Mouse (Mus musculus): ENCODE measurements at regions not wholly inside any gene's neighbourhood (a gene's known extent, or its start where the extent isn't known, plus 50 kb on each side); places are given as distances from the start of the nearest gene placed in this dataset.
A peak's percentile ranks its signal among the peaks of the same experiment; 100 is the strongest.

DNA sequence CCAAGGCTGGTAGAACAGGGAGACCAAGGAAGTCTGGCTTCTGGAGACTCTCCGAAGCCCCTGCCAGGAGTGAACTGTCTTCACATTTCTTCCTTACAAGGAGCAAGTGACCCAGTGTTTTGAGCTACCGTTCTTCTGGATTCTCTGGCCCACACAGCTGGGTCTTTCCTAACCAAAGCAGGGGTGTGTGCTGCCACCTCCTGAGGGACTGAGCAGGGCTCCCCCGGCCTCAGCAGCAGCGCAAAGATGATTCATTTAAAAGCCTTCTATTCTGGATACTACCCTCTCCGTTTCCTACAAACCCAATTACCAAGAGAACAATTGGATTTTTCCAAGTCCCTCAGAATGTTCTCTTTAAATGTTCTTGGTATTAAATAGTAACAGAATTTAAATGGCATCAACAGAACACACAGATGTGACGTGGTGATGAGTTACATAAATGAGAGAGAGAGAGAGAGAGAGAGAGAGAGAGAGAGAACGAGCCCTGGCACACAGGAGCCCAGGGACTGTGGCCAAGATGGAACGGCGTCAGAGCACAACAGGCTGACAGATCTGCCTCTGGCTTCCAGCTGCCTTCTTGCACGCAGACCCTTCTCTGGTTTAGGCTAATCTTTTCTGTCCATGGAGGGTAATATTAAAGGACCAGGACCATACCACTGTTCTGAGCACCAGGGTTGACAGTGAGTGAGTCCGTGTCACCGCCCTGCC is 191.6 kb downstream of the Agtpbp1 start:
- DNase-seq (ENCODE audit: low spot score), result no peak

DNA sequence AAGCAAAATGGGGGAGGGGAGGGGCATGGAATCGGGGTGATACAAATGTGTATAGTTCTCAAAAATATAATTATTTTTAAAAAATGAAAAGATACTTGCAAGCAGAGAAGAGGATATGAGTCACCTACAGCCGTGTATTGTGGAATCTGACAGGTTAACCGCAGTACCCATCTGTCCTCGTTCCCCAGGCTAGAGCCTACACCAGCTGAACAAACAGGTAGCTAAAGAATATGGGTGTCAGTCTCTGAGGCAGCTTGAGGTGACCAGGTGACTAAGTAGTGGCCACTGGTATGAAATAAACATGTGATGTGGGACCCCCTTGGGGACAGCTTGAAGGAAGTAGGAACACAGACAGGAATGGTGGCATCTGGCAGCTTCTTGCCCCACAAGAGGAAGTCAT is 192.2 kb downstream of the Agtpbp1 start:
- DNase-seq (ENCODE audit: low spot score), result no peak

DNA sequence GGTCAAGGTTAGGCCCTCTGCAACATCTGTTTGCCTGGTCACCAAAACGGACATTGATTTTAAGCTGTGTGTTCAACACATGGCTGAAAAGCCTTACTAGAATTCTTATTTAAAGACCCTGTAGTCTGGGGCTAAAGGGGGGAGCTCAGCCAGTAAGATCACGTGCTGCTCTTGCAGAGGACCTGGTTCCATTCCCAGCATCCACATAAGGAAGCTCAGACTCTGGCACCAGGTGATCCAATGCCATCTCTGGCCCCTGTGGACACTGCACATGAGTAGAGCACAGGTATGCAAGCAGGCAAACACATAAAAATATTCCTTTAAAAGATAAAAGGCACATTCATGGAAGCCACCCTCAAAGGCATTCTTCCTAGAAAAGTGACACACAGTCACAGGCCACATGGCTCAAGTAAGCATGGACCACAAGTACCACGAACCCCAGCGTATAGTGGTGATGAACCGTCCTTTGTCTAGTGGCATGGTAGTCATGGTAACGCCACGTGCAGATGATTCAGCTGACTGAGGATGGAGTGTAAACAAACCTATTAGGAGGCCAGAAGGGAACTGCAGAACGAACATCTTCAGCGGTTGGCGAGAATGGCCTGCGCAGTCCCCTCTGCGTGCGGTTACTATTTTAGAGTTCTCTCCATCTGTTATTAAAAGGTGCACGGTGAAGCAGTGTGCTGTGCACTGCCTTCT is 197.3 kb downstream of the Agtpbp1 start:
- DNase-seq (ENCODE audit: low spot score), result no peak

DNA sequence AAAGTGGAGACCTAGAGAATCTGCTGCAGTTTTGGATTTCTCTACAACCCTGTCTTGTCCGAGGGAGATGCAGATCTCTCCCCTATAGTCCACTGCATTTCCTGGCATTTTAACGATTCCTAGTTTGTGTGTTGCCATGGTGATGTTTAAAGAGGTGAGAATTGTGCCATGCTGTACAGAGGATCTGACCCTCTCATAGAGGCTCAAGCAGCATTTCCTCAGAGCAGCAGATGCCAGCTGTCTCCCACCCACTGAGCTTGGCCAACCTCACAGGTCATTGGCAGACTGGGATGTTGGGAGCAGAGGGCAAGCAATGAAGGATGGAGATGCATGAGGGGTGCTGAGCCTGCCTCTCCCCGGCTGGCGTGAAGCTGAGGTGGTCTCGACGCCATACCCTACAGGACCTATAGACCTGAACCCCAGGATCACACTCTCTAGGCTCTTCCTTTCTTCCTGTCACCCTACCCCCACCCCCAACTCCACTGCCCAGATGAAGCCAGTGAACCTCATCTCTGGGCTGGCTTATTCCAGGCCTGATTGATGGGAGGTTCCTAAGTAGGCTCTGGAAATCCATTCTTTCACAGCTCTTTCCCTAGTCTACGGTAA is 198.0 kb downstream of the Agtpbp1 start:
- DNase-seq (ENCODE audit: low spot score), result no peak

DNA sequence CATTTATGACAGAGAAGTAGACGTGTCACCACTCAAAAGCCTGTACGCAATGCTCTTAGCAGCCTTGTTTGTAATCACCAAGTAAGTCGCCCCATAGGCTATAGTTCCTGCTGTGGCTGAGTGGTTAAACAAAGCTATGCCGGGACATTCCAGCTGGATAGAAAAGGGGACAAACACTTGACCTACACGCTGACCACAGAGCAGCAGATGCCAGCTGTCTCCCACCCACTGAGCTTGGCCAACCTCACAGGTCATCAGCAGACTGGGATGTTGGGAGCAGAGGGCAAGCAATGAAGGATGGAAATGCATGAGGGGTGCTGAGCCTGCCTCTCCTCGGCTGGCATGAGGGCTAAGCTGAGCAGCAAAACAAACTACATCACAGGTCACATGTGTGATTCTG is 199.2 kb downstream of the Agtpbp1 start:
- no peak for DNase-seq (ENCODE audit: low spot score)

DNA sequence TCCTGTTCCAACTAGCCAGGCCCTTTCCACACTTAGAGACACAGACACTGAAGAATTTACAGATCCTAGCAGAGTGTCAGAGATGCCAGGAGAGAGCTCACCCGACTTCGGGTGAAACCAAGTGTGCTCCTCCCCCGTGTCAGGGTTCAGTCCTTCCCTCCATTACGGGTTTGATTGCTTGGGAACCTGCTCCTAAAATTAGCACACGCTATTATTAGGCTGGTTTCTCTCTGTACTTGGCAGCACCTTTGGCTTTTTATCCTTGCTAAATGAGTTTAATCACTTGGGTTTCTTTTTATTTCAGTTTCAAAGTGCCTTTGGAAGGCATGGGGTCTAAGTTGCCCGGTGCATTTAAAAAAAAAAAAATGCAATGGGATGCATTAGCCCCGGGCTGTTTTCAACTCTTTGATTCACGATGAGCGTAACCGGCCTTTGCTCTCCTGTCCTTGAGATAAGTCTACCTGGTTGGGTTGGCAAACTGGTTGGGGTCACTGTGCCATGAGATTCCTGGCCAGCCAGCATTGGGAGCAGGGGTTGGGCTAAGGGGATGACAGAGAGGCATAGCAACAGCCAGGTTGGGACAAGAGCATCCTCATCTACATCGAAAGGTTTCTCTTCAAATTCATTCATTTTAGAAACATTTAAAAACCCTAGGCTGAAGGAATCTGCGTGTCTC is 214.7 kb downstream of the Agtpbp1 start:
- DNase-seq (ENCODE audit: low spot score), result no peak

DNA sequence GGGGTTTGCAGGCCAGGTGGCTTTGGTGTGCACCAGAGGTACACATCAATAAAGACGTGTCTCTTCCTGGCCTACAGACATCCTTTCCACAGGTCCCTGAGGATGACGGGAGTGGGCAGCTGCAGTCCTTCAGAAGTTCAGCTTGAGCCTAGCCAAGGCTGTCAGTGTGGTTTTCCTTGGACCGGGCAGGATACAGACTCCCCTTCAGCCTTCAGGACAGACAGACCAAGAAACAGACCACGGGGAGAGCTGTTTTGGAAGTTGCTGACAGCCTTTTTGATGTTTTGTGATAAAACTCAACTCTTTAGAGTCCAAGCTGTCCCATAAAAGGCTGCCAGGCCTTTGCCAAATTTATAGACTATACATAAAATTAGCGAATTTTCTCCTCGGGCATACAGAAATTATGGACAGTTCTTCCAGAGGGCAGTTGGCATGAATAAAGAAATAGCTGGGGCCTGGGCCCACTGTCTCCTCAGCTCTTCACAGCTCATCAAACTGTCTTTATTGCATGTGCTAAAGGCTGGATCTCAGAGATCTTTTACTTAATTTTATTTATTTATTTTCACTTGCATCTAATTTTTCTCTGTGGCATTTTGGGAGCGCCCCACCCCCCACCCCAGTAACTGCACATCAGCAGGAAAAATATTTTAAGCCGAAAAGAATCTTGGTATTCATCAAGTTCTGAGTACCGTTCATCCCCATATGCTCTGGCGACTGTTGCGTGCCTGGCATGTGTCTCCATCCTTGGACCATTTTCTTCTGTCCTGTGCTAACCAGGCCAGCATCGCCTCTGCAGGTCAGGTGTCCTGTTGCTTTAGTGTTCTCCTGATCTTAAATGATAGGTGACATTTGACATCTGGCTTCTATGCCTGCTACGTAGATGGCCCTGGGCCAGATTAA is 216.2 kb downstream of the Agtpbp1 start:
- no peak for DNase-seq (ENCODE audit: low spot score)

DNA sequence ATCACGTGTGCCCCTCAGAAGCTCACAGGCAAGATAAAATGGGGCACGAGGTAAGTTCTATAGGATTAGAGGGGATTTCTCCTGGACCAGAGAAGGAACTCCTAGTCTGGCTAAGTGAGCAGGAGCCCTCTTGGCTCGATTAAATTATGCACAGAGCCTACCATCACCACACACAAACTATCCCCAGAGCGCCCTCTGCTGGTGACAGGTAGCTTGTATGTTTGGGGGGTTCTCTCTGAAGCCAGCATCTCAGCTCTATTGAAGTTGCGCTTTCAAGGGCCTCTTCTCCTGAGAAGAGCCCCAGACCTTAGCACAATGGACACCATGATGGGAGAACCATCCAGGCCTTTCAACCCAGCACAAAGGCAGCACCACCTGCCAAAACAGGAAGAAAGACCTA is 219.6 kb downstream of the Agtpbp1 start:
- DNase-seq (ENCODE audit: low spot score), result peak; percentile 56

DNA sequence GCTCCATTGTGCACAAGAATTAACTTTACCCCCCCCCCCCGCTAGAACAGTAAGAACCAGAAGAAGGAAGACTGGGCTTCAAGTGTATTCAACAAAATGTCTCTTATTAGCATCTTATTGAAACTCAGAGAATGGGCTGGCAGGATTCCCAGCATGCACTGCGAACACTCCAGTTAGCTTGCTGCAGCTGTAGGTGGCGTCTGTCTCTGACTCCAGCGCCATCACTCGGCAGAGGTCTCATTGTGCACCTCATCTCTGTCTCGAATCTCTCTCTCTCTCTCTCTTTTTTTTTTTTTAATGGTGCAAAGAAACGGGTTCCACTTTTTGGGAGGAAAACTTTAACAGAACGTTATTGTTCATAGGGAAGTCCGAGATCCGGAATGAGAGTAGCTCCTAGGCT is 221.6 kb downstream of the Agtpbp1 start:
- no peak for DNase-seq (ENCODE audit: low spot score)

DNA sequence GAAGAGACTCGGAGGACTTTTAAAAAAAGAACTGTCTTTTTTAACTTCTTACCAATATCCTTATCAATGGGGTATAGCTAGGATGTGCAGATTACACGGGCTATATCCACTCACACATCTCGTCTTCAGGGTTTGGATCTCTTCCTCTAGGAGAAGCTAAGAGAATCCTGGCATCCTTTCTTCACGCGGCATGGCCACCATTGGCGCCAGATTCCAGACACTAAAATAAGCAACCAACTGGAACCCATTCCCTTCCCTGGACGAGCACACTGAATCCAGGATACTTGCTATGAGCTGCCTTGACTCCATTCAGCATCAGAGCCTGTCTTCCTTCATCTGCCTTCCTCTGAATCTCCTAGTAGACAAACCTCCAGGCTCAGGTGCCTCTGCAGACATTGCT is 223.7 kb downstream of the Agtpbp1 start:
- no peak for DNase-seq (ENCODE audit: low spot score)

DNA sequence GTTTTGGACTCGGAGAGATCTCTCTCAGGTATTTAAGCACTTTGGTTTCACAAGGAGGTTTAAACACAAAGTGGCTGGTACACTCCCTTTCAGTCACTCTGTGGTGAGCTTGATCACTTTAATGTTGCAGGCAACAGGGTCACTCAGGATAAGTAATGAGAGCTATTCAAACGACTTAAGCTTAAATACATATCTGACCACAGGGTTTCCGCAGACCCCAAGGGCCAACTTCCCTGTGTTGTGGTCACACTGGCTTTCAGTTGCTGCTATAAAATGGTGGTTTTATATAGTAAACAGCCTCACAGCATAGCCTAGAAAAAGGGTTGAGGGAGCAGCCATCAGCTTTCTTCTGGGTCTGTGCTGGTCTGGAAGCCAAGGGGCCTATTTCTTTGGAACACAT is 225.0 kb downstream of the Agtpbp1 start:
- no peak for DNase-seq (ENCODE audit: low spot score)

DNA sequence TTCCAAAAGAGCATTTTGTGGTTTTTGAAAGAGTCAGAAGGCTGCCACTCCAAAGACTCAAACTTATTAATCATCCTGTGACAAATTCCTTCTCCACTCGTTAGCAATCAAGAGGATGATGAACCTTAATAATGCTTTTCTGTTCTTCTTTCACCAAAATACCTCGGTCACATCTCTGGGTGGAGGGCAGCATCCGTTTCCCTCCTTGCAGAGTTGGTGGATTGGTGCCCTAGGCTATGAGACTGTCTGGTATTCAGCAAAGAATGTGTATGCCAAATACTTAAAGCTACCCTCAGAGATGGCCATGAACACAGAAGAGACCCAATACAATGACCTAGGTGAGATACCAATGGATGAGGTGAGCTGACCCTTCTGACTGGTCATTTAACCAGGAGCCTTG is 226.6 kb downstream of the Agtpbp1 start:
- DNase-seq (ENCODE audit: low spot score), result no peak

DNA sequence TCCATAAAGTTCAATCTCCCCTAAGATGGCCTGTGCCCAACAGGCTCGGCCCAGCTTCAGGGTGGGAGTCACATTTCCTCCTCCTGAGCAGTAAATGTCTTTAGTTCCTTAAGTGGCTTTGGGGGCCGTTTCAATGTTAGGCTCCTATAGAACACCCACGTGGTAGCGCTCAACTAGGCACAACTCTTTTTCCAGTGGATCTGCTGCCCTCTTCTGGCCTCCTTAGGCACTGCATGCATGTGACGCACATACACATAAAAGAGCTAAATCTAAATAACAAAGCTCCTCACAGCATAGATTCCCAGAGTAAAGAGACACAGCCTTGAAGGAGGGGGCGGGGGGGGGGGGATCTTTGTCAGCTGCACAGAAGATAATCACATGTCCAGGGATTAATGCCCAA is 233.6 kb downstream of the Agtpbp1 start:
- DNase-seq (ENCODE audit: low spot score), result no peak

DNA sequence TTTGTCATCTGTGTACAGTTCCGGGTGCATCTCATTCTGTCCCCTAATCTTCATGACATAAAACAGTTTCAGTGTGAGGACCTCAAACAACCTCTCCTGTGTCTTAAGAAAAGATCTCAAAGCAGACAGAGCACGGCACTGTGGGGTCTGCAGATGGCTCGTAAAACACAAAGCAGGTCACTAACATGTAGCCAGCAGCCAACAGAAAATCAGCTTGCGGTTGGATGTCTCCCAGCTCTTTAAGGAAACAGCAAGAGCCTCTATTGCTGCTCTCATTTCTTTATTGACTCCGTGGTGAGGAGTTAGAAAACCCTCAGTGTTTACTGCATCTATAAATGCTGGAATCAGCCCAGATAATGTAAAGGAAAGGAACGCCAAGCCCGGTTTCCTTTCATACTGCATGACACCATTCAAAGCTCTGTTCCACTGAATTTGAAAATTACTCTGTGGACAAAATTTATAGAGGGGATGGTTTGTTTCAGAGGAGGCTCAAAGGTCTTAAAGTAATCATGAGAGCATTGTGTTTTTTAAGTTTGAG is 234.3 kb downstream of the Agtpbp1 start:
- DNase-seq (ENCODE audit: low spot score), result no peak

DNA sequence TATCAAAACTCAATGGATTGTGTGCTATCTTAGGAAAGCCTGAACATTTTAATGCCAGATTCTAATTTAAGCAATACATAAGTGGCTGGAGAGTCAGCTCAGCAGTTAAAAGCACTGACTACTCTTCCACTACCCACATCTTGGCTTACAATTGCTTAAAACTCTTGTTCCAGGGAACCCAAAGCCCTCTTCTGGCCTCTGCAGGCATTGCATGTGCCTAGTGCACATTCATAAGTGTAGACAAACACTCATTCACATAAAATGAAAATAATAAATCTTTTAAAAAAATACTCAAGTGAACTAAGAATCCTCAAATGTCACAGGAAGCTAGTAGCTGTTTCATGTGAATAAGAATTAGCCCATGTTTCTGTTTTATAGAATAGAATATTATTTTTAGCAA is 236.5 kb downstream of the Agtpbp1 start:
- DNase-seq (ENCODE audit: low spot score), result no peak

DNA sequence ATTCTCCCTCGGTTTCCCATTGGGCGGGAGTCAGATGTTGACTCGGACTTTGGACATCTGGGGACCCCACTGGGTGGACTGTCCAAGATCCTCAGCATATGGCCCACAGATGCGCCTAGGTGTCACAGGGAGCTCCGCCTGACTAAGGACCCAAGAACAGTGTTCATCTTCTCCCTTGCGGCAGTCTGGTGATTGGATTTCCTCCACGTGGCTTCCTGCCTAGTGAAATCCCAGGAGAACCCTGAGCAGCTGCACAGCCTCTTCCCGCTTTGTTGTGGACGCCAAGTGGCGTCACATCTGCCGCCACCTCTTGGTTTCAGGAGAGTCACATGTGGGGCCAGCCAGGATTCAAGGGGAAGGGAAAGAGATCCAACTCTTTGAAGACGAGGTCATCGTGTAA is 243.2 kb downstream of the Agtpbp1 start:
- DNase-seq (ENCODE audit: low spot score), result peak; percentile 44

DNA sequence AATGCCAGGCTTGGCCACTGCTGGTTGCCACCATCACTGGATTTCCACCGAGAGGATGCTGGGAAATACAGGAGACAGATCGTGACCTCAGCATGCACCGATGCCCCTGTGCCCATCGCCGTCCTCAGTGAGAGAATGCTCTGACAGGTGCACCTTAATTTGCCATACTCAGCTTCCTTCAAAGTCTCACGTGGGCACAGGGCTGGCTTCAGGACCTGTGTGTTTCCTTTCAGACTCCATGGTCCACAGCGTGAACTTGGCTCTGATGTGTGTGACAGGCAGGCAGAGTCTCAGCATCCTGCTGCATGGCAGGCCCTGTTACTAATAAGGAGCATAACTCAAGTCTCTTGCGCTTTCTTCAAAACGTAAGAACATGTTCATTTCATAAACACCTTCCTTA is 246.6 kb downstream of the Agtpbp1 start:
- no peak for DNase-seq (ENCODE audit: low spot score)

DNA sequence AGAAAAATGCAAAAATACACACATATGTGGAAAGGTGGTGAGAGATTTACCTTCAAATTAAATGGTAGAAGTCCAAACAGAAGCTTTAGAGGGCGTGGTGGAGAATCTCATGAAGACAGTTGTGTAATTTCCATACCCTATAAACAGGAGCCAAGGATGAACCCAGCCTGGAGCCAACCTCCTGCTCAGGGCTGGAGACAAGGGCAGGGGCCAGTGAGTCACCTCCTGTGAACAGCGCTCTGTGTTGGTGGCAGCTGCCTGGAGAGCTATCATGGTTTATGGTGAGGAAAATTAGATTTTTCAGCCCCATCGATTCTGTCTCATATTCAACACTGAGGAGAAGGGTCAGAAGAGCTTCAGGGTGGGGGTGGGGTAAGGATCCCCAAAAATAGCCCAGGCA is 261.1 kb downstream of the Agtpbp1 start:
- no peak for DNase-seq (ENCODE audit: low spot score)

DNA sequence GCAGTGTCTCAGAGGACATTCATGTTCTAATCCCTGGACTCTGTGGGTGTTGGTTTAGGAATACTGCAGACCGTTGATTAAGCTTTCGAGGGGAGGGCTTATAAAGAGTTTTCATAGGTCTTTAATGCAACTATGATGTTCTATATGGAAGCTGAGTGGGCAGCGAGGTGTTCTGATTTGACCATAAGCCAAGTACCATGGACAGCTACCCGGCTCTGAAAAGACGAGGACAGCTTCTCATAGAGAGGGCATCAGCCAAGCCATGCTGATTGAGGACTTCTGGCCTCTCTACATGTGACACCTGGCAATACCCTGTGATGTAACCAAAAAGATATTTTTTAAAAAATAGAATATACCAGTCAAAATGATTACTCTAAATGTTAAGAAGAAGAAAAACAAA is 261.6 kb downstream of the Agtpbp1 start:
- no peak for DNase-seq (ENCODE audit: low spot score)

DNA sequence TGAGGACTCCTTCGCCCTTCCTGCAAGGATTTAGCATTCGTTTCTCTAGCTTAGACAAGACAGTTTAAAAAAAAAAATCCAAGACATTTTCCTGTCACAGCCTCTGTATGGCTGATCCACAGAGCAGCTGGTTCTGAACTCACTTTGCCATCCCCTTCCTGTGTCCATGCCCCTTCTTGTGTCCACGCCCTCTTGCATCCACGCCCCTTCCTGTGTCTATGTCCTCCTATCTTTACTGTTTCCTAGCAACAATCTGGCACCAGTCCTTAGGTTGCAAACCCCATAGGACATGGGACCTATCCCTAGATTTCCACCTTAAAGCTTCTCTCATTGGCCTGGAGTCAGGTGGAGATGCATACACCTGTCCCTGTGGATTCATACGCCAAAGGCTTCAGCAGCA is 264.8 kb downstream of the Agtpbp1 start:
- DNase-seq (ENCODE audit: low spot score), result no peak

DNA sequence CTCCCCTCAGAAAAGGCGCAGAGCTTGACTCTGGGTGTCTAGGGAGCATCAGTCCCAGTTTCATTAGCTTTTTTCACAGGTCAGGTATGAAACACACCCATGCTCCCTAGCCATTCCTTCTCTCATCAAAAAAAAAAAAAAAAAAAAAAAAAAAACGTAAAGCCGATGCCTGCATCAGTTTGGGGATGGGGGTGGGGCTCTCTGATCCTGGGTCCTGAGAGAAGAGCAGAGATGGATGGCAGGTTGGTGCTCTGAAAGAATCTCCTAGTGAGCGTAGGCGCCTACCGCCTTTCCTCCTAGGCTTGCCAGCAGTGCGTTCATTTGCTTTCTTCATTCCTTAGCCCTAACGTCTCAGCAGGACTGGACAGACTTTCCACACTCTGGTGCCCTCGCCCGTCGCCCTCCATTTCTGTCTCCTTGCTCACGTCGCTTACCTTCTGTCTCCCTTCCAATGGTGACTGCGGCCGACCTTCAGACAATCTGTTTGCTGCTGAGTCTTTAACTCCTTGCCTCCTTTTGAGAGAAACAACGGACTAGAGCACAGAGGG is 267.5 kb downstream of the Agtpbp1 start:
- DNase-seq (ENCODE audit: low spot score), result no peak

Measured in ovary, postnatal 10 days (tissue).